Mouse (Mus musculus) midbrain, postnatal 0 days (tissue): Measurements from ENCODE around the gene Klf5. TPM values are rescaled to one million over a fixed set of nuclear protein-coding genes. Genes with fewer than 3 reads are reported as not detected.

Experiments
- ATAC-seq: fragments of 200-750 bp; cut with Nextera tagmentation; 2 replicates; pipeline ENCODE4 v1.8.0; 2017; ENCODE audit warnings: moderate number of reproducible peaks, mild to moderate bottlenecking, moderate TSS enrichment, moderate library complexity; ENCODE audit not compliant: low FRiP score
- DNase-seq: peaks from one replicate; pipeline ENCODE4 v3.0.0-alpha.2; 2015; ENCODE audit warnings: low spot score
- H3K27ac ChIP-seq: fragments of 300-500 bp; sonication (generic); 2 replicates; pipeline ENCODE4 v1.5.1; 2014; ENCODE audit warnings: low read depth, mild to moderate bottlenecking, low read length, mixed read lengths
- H3K27me3 ChIP-seq: fragments of 300-500 bp; sonication (generic); 2 replicates; pipeline ENCODE4 v1.6.1; 2014; ENCODE audit warnings: low read length, control low read depth, mixed read lengths; ENCODE audit not compliant: insufficient read depth
- H3K36me3 ChIP-seq: fragments of 300-500 bp; sonication (generic); 2 replicates; pipeline ENCODE4 v1.6.1; 2014; ENCODE audit warnings: low read length, control low read depth, mixed read lengths; ENCODE audit not compliant: insufficient read depth
- H3K4me1 ChIP-seq: fragments of 300-500 bp; sonication (generic); 2 replicates; pipeline ENCODE4 v1.6.1; 2014; ENCODE audit warnings: mild to moderate bottlenecking, control low read depth, antibody characterized with exemption, low read length, mixed read lengths; ENCODE audit not compliant: insufficient read depth
- H3K4me2 ChIP-seq: fragments of 300-500 bp; sonication (generic); 2 replicates; pipeline ENCODE4 v1.6.1; 2014; ENCODE audit warnings: low read depth, mild to moderate bottlenecking, low read length, mixed read lengths; ENCODE audit not compliant: poor library complexity, severe bottlenecking
- H3K4me3 ChIP-seq: fragments of 300-500 bp; sonication (generic); 2 replicates; pipeline ENCODE4 v1.5.1; 2014; ENCODE audit warnings: low read depth, mild to moderate bottlenecking, low read length, moderate library complexity
- H3K9ac ChIP-seq: fragments of 300-500 bp; sonication (generic); replicated peaks from 2 replicates; pipeline ENCODE4 v1.6.1; 2014; ENCODE audit warnings: mild to moderate bottlenecking, low read length, moderate library complexity, mixed read lengths; ENCODE audit not compliant: poor library complexity, severe bottlenecking
- H3K9me3 ChIP-seq: fragments of 300-500 bp; sonication (generic); 2 replicates; pipeline ENCODE4 v1.6.1; 2016; ENCODE audit warnings: low read length, control low read depth
- CTCF ChIP-seq: IDR thresholded peaks from 2 replicates; pipeline ENCODE4 v1.5.1; 2016; ENCODE audit warnings: antibody characterized with exemption, mild to moderate bottlenecking
- WGBS: fragments of 180-500 bp; shearing (Covaris S2); extraction: QIAGEN DNeasy Blood & Tissue Kit; methylation state at CpG from one replicate; pipeline ENCODE4 v1.1.7; 2014; 5-methylcytosine and 5-hydroxymethylcytosine counted together
- polyA plus RNA-seq: library from polyadenylated mRNA; unstranded; fragments of >200 nt; fragmentation: Nextera tagmentation; extraction: Ambion mirVana; gene quantifications from 2 replicates; pipeline ENCODE4 v1.2.1, GENCODE M21; 2015
- total RNA-seq: library from RNA; depleted of rRNA; stranded (reverse); fragments of >200 nt; gene quantifications from 2 replicates; pipeline ENCODE4 v1.2.3, GENCODE M21; 2014

Gene Klf5
- total and polyA plus RNA-seq, 2 experiments from 2014 or later, result 3.6 to 4.5 TPM

- no peak for ATAC-seq
- H3K4me1 ChIP-seq, result no peaks in the 10 kb centered on the region
- H3K4me3 ChIP-seq, result no peak overlapping the region
- no peak overlapping the region for H3K9ac ChIP-seq
- H3K4me2 ChIP-seq, result no peak overlapping the region
- TF ChIP-seq CTCF, result no peak
- H3K9me3 ChIP-seq, result no peaks in the 10 kb centered on the region
- 92% methylated on average over 5 of the region's 5 CpGs for WGBS
- H3K27me3 ChIP-seq, result no peaks in the 10 kb centered on the region
- H3K27ac ChIP-seq, result no peak overlapping the region
- no peaks in the 10 kb centered on the region for H3K36me3 ChIP-seq
- no peak for DNase-seq
Measured at GRCm38 (mm10) chr14:99292176-99292575, 6.3 kb upstream of the Klf5 start.

GRCm38 (mm10) chr14:99294424-99294823, 4.1 kb upstream of the Klf5 start:
- H3K36me3 ChIP-seq, result no peaks in the 10 kb centered on the region
- no peaks in the 10 kb centered on the region for H3K9me3 ChIP-seq
- no peak for TF ChIP-seq CTCF
- no peaks in the 10 kb centered on the region for H3K27me3 ChIP-seq
- no peak for ATAC-seq
- no peak overlapping the region for H3K4me2 ChIP-seq
- H3K9ac ChIP-seq, result no peak overlapping the region
- 87% methylated on average over 8 of the region's 8 CpGs for WGBS
- no peak overlapping the region for H3K27ac ChIP-seq
- DNase-seq, result no peak
- no peaks in the 10 kb centered on the region for H3K4me1 ChIP-seq
- no peak overlapping the region for H3K4me3 ChIP-seq

- Histone ChIP-seq H3K4me1 (no peaks in the 10 kb centered on the region), H3K27ac (no peak overlapping the region), H3K9me3 (no peaks in the 10 kb centered on the region), H3K4me3 (no peak overlapping the region), H3K9ac (no peak overlapping the region), H3K36me3 (no peaks in the 10 kb centered on the region), H3K4me2 (no peak overlapping the region), H3K27me3 (0 out of 2 replicates have a peak, but pooled peaks cover 2% of the 10 kb centered on the region)
- WGBS, result 45% methylated on average over 15 of the region's 15 CpGs
- no peak for DNase-seq
- TF ChIP-seq CTCF, result no peak
- no peak for ATAC-seq
Measured at GRCm38 (mm10) chr14:99295606-99296341, 2.7 kb upstream of the Klf5 start.

GRCm38 (mm10) chr14:99299022-99299481, 561 bp downstream of the Klf5 start:
- Histone ChIP-seq H3K4me1 (no peaks in the 10 kb centered on the region), H3K27ac (no peak overlapping the region; the same call in 1 of the 2 replicates), H3K9ac (peak overlapping the region; percentile 63), H3K36me3 (no peaks in the 10 kb centered on the region), H3K4me2 (peak overlapping the region; percentile 95), H3K9me3 (no peaks in the 10 kb centered on the region), H3K27me3 (0 out of 2 replicates have a peak, but pooled peaks cover 4% of the 10 kb centered on the region), H3K4me3 (peak overlapping the region; percentile 76)
- peak; percentile 85 for ATAC-seq
- under 1% methylated on average over 28 of the region's 60 CpGs for WGBS
- peak; percentile 50 for DNase-seq
- peak; percentile 34 for TF ChIP-seq CTCF

- TF ChIP-seq CTCF, result no peak
- peak overlapping the region; percentile 63; the same call in 1 of the 2 replicates for H3K9ac ChIP-seq
- DNase-seq (peak; percentile 27), ATAC-seq (no peak)
- 5% methylated on average over 21 of the region's 21 CpGs for WGBS
- H3K27me3 ChIP-seq, result 0 out of 2 replicates have a peak, but pooled peaks cover 4% of the 10 kb centered on the region
- H3K4me3 ChIP-seq, result peak overlapping the region; percentile 76
- no peak overlapping the region for H3K27ac ChIP-seq
- H3K4me1 ChIP-seq, result no peaks in the 10 kb centered on the region
- H3K36me3 ChIP-seq, result no peaks in the 10 kb centered on the region
- no peaks in the 10 kb centered on the region for H3K9me3 ChIP-seq
- H3K4me2 ChIP-seq, result peak overlapping the region; percentile 95
Measured at GRCm38 (mm10) chr14:99299701-99300191, 1.3 kb downstream of the Klf5 start.

- no peak overlapping the region for H3K4me2 ChIP-seq
- DNase-seq, result no peak
- H3K4me3 ChIP-seq, result no peak overlapping the region
- no peaks in the 10 kb centered on the region for H3K36me3 ChIP-seq
- 58% methylated on average over 11 of the region's 11 CpGs for WGBS
- 0 out of 2 replicates have a peak, but pooled peaks cover 4% of the 10 kb centered on the region for H3K27me3 ChIP-seq
- no peak overlapping the region for H3K9ac ChIP-seq
- H3K4me1 ChIP-seq, result no peaks in the 10 kb centered on the region
- peak; percentile 46 for TF ChIP-seq CTCF
- no peaks in the 10 kb centered on the region for H3K9me3 ChIP-seq
- no peak overlapping the region for H3K27ac ChIP-seq
- ATAC-seq, result no peak
Measured at GRCm38 (mm10) chr14:99301472-99301871, 3.0 kb downstream of the Klf5 start.
